Mouse (Mus musculus) adrenal gland, adult 18-20 months (tissue): ENCODE measurements around the gene Skap2. TPM values are rescaled to one million over a fixed set of nuclear protein-coding genes. Genes with fewer than 3 reads are reported as not detected.

Source experiments
- DNase-seq, 2 experiments: peaks; one replicate each; pipeline ENCODE4 v3.0.0; 2021 to 2022; ENCODE audit warnings: low spot score in 2 of 2
- total RNA-seq, 2 experiments: library from RNA; stranded (reverse); gene quantifications; 1 replicate in 1 of 2; 2 replicates in 1 of 2; pipeline ENCODE4 v1.2.3; 2021

Skap2 gene
- total RNA-seq, 2 experiments from 2014 or later: 43.6 to 59.0 TPM

GRCm38 (mm10) chr6:52005963-52006648, 6.2 kb downstream of the Skap2 start:
- DNase-seq: peak; percentile 40 to 49

GRCm38 (mm10) chr6:52005616-52005962, 6.8 kb downstream of the Skap2 start:
- DNase-seq: no peak

- no peak for DNase-seq
Measured at GRCm38 (mm10) chr6:52004995-52005394, 7.4 kb downstream of the Skap2 start.

GRCm38 (mm10) chr6:52002676-52003075, 9.7 kb downstream of the Skap2 start:
- no peak for DNase-seq

- DNase-seq: no peak
Measured at GRCm38 (mm10) chr6:51999157-51999478, 13.2 kb downstream of the Skap2 start.

GRCm38 (mm10) chr6:51998409-51999156, 13.8 kb downstream of the Skap2 start:
- no peak for DNase-seq

- DNase-seq: no peak
Measured at GRCm38 (mm10) chr6:51987999-51988398, 24.4 kb downstream of the Skap2 start.

GRCm38 (mm10) chr6:51977638-51978037, 34.7 kb downstream of the Skap2 start:
- DNase-seq: no peak

GRCm38 (mm10) chr6:51975751-51976150, 36.6 kb downstream of the Skap2 start:
- no peak for DNase-seq

GRCm38 (mm10) chr6:51958992-51959391, 53.4 kb downstream of the Skap2 start:
- DNase-seq: no peak

- no peak for DNase-seq
Measured at GRCm38 (mm10) chr6:51956048-51956792, 56.1 kb downstream of the Skap2 start.

- no peak for DNase-seq
Measured at GRCm38 (mm10) chr6:51947661-51948060, 64.7 kb downstream of the Skap2 start.

- no peak for DNase-seq
Measured at GRCm38 (mm10) chr6:51944916-51945315, 67.4 kb downstream of the Skap2 start.

- no peak for DNase-seq
Measured at GRCm38 (mm10) chr6:51933998-51934397, 78.4 kb downstream of the Skap2 start.

- no peak for DNase-seq
Measured at GRCm38 (mm10) chr6:51933034-51933611, 79.2 kb downstream of the Skap2 start.

GRCm38 (mm10) chr6:51927101-51927500, 85.2 kb downstream of the Skap2 start:
- no peak for DNase-seq

GRCm38 (mm10) chr6:51921831-51922230, 90.5 kb downstream of the Skap2 start:
- no peak for DNase-seq

GRCm38 (mm10) chr6:51908495-51908894, 103.9 kb downstream of the Skap2 start:
- no peak for DNase-seq

- no peak for DNase-seq
Measured at GRCm38 (mm10) chr6:51905659-51906058, 106.7 kb downstream of the Skap2 start.

GRCm38 (mm10) chr6:51901544-51901943, 110.8 kb downstream of the Skap2 start:
- no peak for DNase-seq

- DNase-seq: no peak
Measured at GRCm38 (mm10) chr6:51898318-51898994, 113.9 kb downstream of the Skap2 start.
